Mouse (Mus musculus): Measurements from ENCODE around the gene Psd. TPM values are rescaled to one million over a fixed set of nuclear protein-coding genes. Genes with fewer than 3 reads are reported as not detected.
A peak's percentile ranks its signal among the peaks of the same experiment; 100 is the strongest.

Gene Psd
- polyA plus RNA-seq, 1 experiment = 30.1 TPM

GRCm38 (mm10) chr19:46349550-46349949, 22.6 kb upstream of the Psd start:
- H3K4me1 ChIP-seq (ENCODE audit: control insufficient read depth, insufficient read depth, insufficient read length, low read length) = peaks cover 15% of the 10 kb centered on the region; the same call in 1 of the 2 replicates

DNA sequence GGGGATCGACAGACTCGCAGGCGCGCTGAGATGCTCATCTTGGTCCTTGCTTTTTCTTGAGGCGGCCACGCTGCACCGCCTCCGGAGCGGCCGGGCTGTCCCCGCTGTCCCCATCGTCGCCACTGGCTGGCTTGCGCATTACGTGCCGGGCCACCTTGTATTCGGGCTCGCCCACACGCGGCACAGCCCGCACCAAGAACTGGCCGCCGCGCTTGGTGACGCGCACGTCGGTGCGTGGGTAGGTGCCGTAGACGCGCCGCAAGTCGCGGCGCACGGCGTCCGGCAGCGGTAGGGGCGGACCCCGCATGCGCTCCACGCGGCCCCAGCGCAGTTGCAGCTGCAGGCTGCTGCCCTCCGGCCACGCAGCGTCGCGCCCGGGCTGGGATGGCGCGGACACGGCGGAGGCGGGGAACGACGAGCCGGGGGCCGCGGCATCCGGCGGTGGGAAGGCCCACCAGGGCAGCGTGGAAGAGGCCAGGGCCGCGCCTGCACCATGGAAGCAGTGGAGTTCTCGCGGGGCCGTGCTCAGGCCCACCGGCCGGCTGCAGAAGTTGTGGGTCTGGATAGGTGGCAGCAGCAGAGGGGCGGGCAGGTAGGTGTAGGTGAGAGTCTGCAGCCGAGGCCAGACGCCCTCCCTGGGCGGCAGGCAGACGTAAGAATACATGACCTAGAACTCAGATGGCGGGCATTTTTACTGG, 22.0 kb upstream of the Psd start:
- WGBS = under 1% methylated on average over 78 of the region's 78 CpGs
- Histone ChIP-seq H3K36me3 (ENCODE audit: control insufficient read depth, insufficient read depth, low read length) (no peaks in the 10 kb centered on the region), H3K4me3 (ENCODE audit: low read depth, low read length) (peak overlapping the region; percentile 74), H3K27me3 (ENCODE audit: control insufficient read depth, insufficient read depth, low read length) (no peaks in the 10 kb centered on the region), H3K27ac (ENCODE audit: insufficient read depth, low read depth, low read length) (peak overlapping the region; percentile 65), H3K4me1 (ENCODE audit: control insufficient read depth, insufficient read depth, insufficient read length, low read length) (peaks cover 15% of the 10 kb centered on the region; the same call in 1 of the 2 replicates)
- no peak for TF ChIP-seq CTCF (IDR thresholded peaks at IDR 0.05; ENCODE audit: extremely low read depth, insufficient read length, insufficient replicate concordance, low read depth, low read length)
- no peak for TF ChIP-seq POLR2A (IDR thresholded peaks at IDR 0.05; ENCODE audit: low read depth, low read length)

More at GRCm38 (mm10) chr19:46349550-46349949, 22.6 kb upstream of the Psd start:
- Histone ChIP-seq H3K36me3 (ENCODE audit: control insufficient read depth, insufficient read depth, low read length) (no peaks in the 10 kb centered on the region), H3K27ac (ENCODE audit: insufficient read depth, low read depth, low read length) (peak overlapping the region; percentile 65; the same call in 1 of the 2 replicates), H3K4me3 (ENCODE audit: low read depth, low read length) (peak overlapping the region; percentile 74), H3K27me3 (ENCODE audit: control insufficient read depth, insufficient read depth, low read length) (no peaks in the 10 kb centered on the region)
- 19% methylated on average over 6 of the region's 6 CpGs for WGBS
- TF ChIP-seq CTCF (IDR thresholded peaks at IDR 0.05; ENCODE audit: extremely low read depth, insufficient read length, insufficient replicate concordance, low read depth, low read length) = no peak
- no peak for TF ChIP-seq POLR2A (IDR thresholded peaks at IDR 0.05; ENCODE audit: low read depth, low read length)

DNA sequence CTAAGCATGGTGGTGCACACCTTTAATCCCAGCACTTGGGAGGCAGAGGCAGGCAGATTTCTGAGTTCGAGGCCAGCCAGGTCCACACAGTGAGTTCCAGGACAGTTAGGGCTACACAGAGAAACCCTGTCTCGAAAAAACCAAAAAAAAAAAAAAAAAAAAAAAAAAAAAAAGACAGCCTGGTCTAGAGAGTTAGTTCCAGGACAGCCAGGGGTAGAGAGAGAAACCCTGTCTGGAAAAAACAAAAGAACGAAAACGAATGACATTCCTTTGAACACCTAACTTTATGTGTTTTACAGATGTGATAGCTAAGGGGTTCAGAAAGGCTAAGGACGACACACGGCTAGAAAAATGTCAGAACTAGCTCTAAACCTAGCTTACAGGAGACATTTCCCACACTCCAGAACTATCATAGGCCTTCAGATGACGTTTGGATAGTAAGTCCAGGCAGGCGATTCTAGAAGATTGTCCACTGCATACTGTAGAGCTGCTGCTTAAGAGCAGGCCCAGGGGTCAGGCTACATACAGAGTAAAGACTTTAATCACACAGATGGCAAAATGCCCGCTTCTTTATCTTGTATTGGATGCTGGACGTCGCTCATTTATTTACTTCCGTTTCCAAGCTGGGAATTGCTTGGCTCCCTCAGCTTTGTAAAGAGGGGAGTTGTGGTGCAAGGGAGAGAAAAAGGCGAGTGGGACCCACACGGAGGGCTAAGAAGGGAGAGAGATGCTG, 21.1 kb upstream of the Psd start:
- peak overlapping the region; percentile 74 for H3K4me3 ChIP-seq (ENCODE audit: low read depth, low read length)
- peaks cover 13% of the 10 kb centered on the region; the same call in 1 of the 2 replicates for H3K4me1 ChIP-seq (ENCODE audit: control insufficient read depth, insufficient read depth, insufficient read length, low read length)
- no peak for TF ChIP-seq POLR2A (IDR thresholded peaks at IDR 0.05; ENCODE audit: low read depth, low read length)
- TF ChIP-seq CTCF (IDR thresholded peaks at IDR 0.05; ENCODE audit: extremely low read depth, insufficient read length, insufficient replicate concordance, low read depth, low read length) = no peak
- H3K27ac ChIP-seq (ENCODE audit: insufficient read depth, low read depth, low read length) = peak overlapping the region; percentile 65
- H3K27me3 ChIP-seq (ENCODE audit: control insufficient read depth, insufficient read depth, low read length) = no peaks in the 10 kb centered on the region
- H3K36me3 ChIP-seq (ENCODE audit: control insufficient read depth, insufficient read depth, low read length) = no peaks in the 10 kb centered on the region
- WGBS = 13% methylated on average over 14 of the region's 14 CpGs

DNA sequence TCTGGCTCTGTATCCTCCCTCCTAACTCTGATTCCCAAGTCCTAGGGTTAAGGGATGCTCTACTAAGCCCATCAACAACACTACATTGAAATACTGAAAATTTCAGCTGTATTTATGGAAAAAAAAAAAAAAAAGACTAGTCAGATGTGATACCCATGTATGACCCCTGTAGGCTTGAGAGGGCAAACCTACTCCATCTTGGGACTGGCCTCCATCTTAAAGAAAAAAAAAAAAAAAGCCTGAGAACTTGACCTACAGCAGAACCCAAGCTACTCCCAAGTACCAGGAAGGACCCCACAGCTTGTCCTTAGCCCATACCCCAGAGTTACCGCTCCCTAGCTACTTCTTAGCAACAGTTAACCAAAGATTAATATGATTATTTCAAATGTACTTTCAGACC, 20.2 kb upstream of the Psd start:
- no peaks in the 10 kb centered on the region for H3K36me3 ChIP-seq (ENCODE audit: control insufficient read depth, insufficient read depth, low read length)
- H3K4me1 ChIP-seq (ENCODE audit: control insufficient read depth, insufficient read depth, insufficient read length, low read length) = peaks cover 7% of the 10 kb centered on the region; the same call in 1 of the 2 replicates
- no peak overlapping the region for H3K4me3 ChIP-seq (ENCODE audit: low read depth, low read length)
- WGBS = 94% methylated on average over 1 of the region's 1 CpGs
- no peaks in the 10 kb centered on the region for H3K27me3 ChIP-seq (ENCODE audit: control insufficient read depth, insufficient read depth, low read length)
- H3K27ac ChIP-seq (ENCODE audit: insufficient read depth, low read depth, low read length) = no peak overlapping the region
- TF ChIP-seq CTCF (IDR thresholded peaks at IDR 0.05; ENCODE audit: extremely low read depth, insufficient read length, insufficient replicate concordance, low read depth, low read length) (no peak), POLR2A (IDR thresholded peaks at IDR 0.05; ENCODE audit: low read depth, low read length) (no peak)

DNA sequence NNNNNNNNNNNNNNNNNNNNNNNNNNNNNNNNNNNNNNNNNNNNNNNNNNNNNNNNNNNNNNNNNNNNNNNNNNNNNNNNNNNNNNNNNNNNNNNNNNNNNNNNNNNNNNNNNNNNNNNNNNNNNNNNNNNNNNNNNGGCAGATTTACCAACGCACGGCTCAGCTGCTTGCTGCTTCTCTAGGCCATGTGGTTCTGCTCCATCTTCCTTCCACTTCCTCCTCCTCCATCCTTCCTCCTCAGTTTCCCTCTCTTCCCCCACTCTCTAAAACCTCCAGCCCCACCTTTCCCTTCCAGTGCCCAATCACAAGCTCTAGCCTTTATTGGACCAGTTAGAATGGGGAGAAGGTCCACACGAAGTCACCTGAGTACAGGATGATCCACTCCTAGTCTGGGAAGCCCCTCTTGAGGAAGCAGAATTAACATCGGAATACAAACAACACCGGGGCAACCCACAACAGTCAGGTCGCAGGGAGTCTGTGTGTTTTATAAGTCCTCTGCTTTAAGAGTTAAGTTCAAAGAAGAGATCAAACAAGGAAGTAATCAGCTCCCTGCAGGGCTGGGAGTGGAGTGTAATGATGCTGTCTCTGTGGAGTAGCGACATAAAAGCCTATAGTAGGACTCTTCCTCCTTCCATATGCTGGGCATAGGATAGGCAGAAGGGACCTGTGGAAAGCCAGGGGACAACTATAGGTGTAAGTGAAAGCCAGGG, 17.9 kb upstream of the Psd start:
- peak overlapping the region; percentile 34; the same call in 1 of the 2 replicates for H3K27ac ChIP-seq (ENCODE audit: insufficient read depth, low read depth, low read length)
- H3K4me1 ChIP-seq (ENCODE audit: control insufficient read depth, insufficient read depth, insufficient read length, low read length) = peaks cover 3% of the 10 kb centered on the region; the same call in 1 of the 2 replicates
- H3K4me3 ChIP-seq (ENCODE audit: low read depth, low read length) = no peak overlapping the region
- H3K27me3 ChIP-seq (ENCODE audit: control insufficient read depth, insufficient read depth, low read length) = no peaks in the 10 kb centered on the region
- TF ChIP-seq CTCF (IDR thresholded peaks at IDR 0.05; ENCODE audit: extremely low read depth, insufficient read length, insufficient replicate concordance, low read depth, low read length) (no peak), POLR2A (IDR thresholded peaks at IDR 0.05; ENCODE audit: low read depth, low read length) (no peak)
- no peaks in the 10 kb centered on the region for H3K36me3 ChIP-seq (ENCODE audit: control insufficient read depth, insufficient read depth, low read length)
- 15% methylated on average over 7 of the region's 7 CpGs for WGBS

- Histone ChIP-seq H3K4me1 (ENCODE audit: control insufficient read depth, insufficient read depth, insufficient read length, low read length) (peaks cover 12% of the 10 kb centered on the region; the same call in 1 of the 2 replicates), H3K27ac (ENCODE audit: insufficient read depth, low read depth, low read length) (peak overlapping the region; percentile 42), H3K4me3 (ENCODE audit: low read depth, low read length) (peak overlapping the region; percentile 12; the same call in 1 of the 2 replicates), H3K27me3 (ENCODE audit: control insufficient read depth, insufficient read depth, low read length) (no peaks in the 10 kb centered on the region), H3K36me3 (ENCODE audit: control insufficient read depth, insufficient read depth, low read length) (no peaks in the 10 kb centered on the region)
- WGBS = 25% methylated on average over 7 of the region's 7 CpGs
- TF ChIP-seq POLR2A (IDR thresholded peaks at IDR 0.05; ENCODE audit: low read depth, low read length) (no peak), CTCF (IDR thresholded peaks at IDR 0.05; ENCODE audit: extremely low read depth, insufficient read length, insufficient replicate concordance, low read depth, low read length) (no peak)
Measured at GRCm38 (mm10) chr19:46339287-46339971, 12.5 kb upstream of the Psd start.
